Mouse (Mus musculus): Measurements from ENCODE around the gene Plcxd1.
"Not testable (repeated sequence)": the region's sequence is repeated elsewhere in the genome, so short reads cannot be mapped to it uniquely, and the experiment has no call there.

Gene Plcxd1

DNA sequence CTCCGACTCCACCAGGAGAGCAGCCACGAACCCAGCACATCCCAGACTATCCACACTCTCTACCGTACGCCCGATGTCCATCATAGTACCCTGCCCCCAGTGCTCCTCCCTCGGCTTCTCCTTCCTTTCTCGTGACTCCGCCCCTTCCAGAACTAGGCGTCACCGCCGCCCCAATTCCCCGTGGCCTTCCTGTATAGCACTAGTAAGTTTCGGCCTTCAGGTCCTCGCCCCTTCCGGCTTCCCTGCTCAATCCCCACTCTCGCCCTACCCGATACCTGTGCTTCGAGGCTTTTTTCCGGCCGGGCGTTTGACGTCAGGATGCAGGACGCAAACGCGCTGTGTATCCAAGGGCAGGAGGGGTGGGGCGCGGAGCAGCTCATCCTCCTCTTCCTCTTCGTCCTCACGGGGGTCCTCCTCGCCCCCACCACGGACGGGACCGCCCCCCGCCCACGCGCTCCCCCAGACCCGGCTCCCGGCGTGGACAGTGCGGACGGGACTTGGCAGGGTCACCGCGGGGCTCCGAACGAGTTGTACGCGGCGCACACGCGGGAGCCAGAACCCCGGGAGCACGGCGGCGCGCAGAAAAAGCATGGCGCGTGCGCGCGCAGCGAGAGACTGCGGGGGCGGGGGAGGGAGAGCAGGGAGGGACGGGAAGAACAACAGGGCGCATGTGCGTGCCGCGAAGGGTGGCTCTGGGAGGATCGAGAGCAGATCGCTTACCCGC is 8.0 kb downstream of the Plcxd1 start, which contains the start of gene Gtpbp6:
Gtpbp6 (minus strand) TSS at position 617 of the 724 bp plus-strand sequence.
- peak; percentile 93 for DNase-seq

DNA sequence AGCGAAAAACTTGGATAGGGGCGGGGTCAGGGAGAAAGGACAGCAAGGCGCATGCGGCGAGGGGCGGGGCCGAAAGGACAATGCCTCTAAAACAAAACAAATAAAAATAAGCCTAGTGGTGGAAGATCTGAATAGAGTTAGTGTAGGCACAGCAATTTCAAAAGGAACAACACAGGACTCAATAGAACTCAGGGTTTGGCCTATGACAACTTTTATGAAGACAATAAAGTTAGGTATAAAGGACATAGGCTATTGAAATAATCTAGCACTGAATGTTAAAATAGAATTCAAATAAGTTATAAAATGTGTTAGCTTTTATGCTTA is 8.5 kb downstream of the Plcxd1 start:
- no peak for DNase-seq

DNA sequence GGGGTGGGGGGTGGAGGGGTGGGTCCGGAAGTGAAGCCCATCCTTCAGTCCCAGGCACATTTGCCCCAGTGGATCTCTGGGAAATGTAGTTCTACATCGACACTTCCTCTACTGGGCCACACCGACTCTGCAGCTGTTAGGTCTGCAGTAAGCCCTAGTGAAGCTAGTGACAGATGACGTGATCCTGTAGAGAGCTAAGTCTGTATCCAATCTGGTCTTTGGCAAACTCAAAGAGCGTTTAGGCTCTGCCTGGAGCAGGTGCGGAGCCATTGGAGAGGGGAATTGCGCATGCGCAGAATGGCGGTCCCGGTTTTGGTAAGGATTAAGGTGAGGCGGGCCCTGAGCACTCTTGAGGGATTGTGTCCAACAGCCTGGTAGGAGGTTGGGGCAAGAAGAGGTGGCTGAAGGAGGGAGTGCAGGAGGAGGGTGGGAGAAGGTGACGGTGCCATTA is 10.2 kb downstream of the Plcxd1 start, which contains the start of gene Zfp605:
Zfp605 (plus strand) TSS at position 102 of the 451 bp plus-strand sequence.
- peak; percentile 89 for DNase-seq

DNA sequence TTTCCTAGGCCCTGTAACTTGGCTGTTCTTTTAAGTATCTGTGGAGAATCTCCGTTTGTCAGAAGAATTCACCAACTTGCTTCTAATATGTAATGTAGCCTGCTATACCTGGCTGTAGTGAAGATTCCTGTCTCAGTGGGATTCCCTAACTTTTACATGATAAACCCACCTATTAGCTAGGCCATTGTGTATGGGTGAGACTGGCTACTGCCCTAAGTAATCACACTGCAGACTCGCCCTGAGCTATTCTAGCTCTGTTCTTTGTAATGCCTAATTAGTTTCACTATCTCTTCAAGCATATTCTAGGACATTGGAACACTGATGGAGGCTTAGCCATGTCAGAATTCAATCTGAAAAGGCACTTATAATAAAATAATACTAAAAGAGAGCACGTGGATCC is 22.6 kb downstream of the Plcxd1 start:
- not testable (repeated sequence) for DNase-seq

DNA sequence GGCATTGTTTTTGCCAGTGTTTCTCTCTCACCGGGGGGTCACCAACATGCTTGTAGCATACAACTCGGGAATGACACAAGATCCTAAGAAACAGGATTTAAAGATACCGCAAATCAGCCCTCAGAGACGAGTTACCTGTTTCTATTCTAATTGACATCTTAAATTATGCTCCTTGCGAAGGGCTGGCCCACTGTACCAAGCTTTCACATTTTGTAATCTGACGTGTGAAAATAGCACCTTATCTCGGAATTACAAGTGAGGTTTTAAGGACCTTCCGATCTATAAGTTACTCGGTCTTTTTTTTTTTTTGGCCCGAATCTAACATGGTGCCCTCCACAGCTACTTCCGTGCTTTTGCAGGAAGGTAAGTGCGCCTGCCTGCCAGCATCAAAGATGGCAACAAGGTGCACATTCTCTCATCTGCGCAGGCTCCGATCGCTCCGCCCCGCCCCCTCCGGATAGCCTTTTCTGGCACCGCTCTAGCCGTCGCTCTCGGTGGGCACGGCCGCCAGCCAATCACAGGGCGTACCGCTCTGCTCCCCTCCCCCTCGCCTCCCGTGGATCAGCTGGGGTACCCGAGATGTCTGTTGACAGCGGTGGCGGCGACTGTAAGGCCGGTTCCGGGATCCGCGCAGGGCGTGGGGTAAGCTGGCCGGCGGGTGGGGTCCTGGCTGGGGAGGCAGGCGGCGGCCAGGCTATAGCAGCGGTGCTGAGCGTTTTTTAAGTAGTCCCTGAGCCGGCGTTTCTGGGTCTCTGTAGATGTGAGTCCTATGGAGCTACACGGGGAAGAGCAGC is 35.7 kb downstream of the Plcxd1 start, which contains the start of gene Chfr:
Chfr (plus strand) TSS at position 550 of the 794 bp plus-strand sequence.
- DNase-seq: peak; percentile 100

DNA sequence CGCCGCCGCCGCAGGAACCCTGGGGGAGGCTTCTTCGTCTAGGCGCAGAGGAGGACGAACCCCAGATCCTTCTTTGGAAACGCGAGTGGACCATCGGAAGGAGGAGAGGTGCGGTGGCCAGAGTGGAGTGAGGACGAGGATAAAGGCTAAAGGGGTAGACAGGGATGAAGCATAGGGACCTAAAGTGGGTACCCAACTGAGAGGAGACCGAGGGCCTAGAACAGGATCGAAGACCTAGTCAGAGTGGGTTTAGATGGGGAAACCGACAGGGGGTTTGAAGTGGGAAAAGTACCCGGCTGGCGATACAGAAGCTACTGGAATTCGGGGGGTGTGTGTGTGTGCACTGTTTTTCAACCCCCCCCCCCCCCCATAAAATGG is 36.3 kb downstream of the Plcxd1 start:
- DNase-seq: no peak

GRCm38 (mm10) chr5:110137816-110138215 is 38.0 kb downstream of the Plcxd1 start:
- DNase-seq: no peak

DNA sequence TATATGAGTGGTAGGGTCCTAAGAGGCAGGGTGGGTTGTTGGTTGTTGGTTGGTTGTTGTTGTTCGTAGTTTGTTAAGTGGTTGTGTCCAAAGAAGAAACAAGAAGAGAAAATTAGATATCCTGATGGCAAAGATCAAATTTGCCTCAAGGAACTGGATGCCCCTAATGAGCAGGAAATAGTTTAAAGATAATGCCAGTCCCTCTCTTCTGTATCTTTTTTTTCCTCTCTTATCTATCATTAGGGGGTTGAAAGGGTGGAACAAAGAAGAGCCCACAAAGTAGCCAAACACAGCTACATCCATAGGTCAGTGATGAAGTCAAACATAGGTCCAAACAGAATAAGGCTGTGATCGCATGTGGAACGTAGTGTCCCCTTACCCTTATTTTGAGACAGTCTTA is 39.6 kb downstream of the Plcxd1 start:
- no peak for DNase-seq

GRCm38 (mm10) chr5:110140424-110140823 is 40.7 kb downstream of the Plcxd1 start:
- no peak for DNase-seq

DNA sequence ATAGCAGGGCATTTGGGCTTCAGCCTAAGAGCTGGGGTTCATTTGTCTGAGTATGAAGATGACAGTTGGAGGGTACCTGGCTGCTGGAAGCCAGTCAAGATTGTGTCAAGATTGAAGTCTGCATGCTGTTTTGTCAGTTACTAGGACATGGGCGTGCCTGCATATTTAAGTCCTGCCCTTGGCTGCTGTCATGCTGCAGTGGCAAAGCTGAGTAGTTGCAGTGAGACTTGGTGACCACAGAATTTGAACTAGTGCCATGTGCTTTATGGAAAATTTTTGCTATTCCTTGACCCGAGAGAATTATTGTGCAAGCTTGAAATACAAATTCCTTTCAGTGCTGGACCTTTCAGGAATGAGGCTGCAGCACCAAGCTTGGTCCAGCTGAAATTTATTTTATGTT is 42.5 kb downstream of the Plcxd1 start:
- no peak for DNase-seq

DNA sequence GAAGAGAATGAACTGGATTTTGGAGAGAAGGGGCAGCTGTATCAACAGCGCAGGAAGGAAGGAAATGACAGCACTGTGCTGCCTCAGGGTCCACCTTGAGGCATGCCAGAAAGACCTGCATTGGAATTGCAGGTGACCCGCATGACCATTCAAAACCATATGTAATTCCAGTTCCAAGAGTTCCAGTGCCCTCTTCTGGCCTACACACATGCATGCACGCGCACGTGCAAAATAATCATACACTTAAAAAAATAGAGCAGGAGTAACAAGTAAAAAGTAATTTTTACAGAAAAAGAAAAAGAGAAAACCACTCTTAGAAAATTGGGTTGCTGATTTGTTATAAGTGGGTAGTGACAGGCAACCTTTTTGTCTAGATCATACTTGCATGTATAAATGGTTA is 43.2 kb downstream of the Plcxd1 start:
- no peak for DNase-seq

Measured in right cerebral cortex, postnatal 25 days (tissue).